Mouse (Mus musculus) kidney, adult 2 months (tissue): Measurements from ENCODE around the gene Kirrel3.

Experiments used
- CTCF ChIP-seq: fragments of 200-500 bp; conservative IDR thresholded peaks from 2 replicates; pipeline ENCODE4 v1.5.1; 2011; ENCODE audit warnings: low read depth, mild to moderate bottlenecking, control low read depth, low read length, moderate library complexity, mixed read lengths; ENCODE audit not compliant: insufficient read depth, insufficient read length
- POLR2A ChIP-seq: fragments of 200-500 bp; IDR thresholded peaks from one replicate; pipeline ENCODE4 v1.6.1; 2011; ENCODE audit warnings: low read depth, low read length, control low read depth

DNA sequence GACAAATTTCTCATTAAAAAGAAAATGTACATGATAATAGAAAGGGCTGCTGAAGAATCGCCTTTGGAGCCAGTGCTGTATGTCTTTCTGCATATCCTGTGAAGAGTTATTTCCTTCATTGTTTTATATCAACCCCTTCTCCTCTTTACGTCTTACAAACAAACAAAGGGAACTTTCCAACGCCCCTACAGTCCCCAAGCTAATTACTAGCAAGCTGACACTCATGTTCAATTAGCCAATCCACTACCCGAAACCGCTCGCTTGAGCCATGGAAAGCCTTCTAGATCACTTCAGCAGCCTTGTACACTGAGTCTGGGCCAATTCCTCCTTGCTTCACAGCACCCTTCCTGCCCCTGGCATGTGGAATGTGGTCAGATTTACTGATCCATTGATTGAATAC is 150.0 kb downstream of the Kirrel3 start:
- TF ChIP-seq CTCF (no peak), POLR2A (no peak)
